Mouse (Mus musculus) midbrain, embryonic 10.5 days (tissue): ENCODE data around the gene Kcnip1. TPM values are rescaled to one million over a fixed set of nuclear protein-coding genes. Genes with fewer than 3 reads are reported as not detected.

ENCODE experiments used
- DNase-seq: peaks from one replicate; pipeline ENCODE4 v3.0.0-alpha.2; 2017; ENCODE audit warnings: low spot score
- H3K27ac ChIP-seq: fragments of 300-500 bp; sonication (generic); replicated peaks from 2 replicates; pipeline ENCODE4 v1.5.1; 2016; ENCODE audit warnings: mild to moderate bottlenecking
- H3K27me3 ChIP-seq: fragments of 300-500 bp; sonication (generic); 2 replicates; pipeline ENCODE4 v1.6.1; 2016; ENCODE audit warnings: low read depth, mild to moderate bottlenecking; ENCODE audit not compliant: poor library complexity, severe bottlenecking
- H3K36me3 ChIP-seq: fragments of 300-500 bp; sonication (generic); 2 replicates; pipeline ENCODE4 v1.6.1; 2016; ENCODE audit warnings: mild to moderate bottlenecking, moderate library complexity
- H3K4me1 ChIP-seq: fragments of 300-500 bp; sonication (generic); 2 replicates; pipeline ENCODE4 v1.6.1; 2016
- H3K4me3 ChIP-seq: fragments of 300-500 bp; sonication (generic); 2 replicates; pipeline ENCODE4 v1.5.1; 2016; ENCODE audit warnings: mild to moderate bottlenecking, moderate library complexity
- H3K9me3 ChIP-seq: fragments of 300-500 bp; sonication (generic); replicated peaks from 2 replicates; pipeline ENCODE4 v1.6.1; 2016; ENCODE audit warnings: mild to moderate bottlenecking
- WGBS: fragments of 180-500 bp; shearing (Covaris S2); methylation state at CpG from one replicate; pipeline ENCODE4 v1.1.7; 2016; 5-methylcytosine and 5-hydroxymethylcytosine counted together
- polyA plus RNA-seq: library from polyadenylated mRNA; unstranded; fragments of >200 nt; fragmentation: Nextera tagmentation; extraction: Ambion mirVana; gene quantifications from 2 replicates; pipeline ENCODE4 v1.2.1, GENCODE M21; 2016

Kcnip1 gene
- polyA plus RNA-seq, 1 experiment from 2014 or later = 5.8 TPM

DNA sequence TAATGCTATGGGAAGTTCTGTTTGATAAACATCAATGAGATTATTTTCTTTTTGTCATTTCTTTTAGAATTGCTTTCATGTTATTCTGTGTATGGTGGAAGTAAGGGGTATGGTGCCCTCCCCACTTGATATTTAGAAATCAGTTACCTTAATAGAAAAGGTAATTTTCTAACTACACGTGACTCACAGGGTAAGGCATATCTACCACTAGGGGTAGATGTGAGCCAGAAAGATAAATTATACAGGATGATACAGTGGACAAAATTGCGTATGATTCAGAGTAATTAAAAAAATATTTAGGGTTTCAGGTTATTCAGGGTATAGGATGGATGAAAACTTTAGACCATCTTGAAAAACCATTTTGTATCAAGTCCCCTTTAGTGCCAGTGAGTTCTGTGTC lies 343.6 kb downstream of the Kcnip1 start:
- 87% methylated on average over 2 of the region's 2 CpGs for WGBS
- no peak overlapping the region for H3K27ac ChIP-seq
- H3K36me3 ChIP-seq = no peaks in the 10 kb centered on the region
- no peaks in the 10 kb centered on the region for H3K9me3 ChIP-seq
- H3K4me3 ChIP-seq = no peak overlapping the region
- H3K4me1 ChIP-seq = no peaks in the 10 kb centered on the region
- DNase-seq = no peak
- no peaks in the 10 kb centered on the region for H3K27me3 ChIP-seq

DNA sequence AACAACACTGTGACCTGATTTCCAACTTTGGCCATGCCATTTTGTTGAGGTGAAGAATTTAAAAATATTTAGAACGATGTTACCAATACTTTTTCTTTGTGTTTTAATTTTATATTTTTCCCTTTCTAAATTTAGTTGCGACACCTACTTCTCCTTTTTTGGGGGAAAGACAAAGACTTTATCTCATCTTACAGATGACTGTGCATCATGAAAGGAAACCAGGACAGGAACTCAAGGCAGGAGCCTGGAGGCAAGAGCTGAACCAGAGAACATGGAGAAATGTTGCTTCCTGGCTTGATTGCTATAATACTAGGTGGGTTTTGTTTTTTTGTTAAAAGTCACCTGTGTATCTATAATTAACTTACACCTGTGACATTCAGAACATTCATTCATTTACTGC lies 355.8 kb downstream of the Kcnip1 start:
- DNase-seq = no peak
- no peak overlapping the region for H3K4me3 ChIP-seq
- 88% methylated on average over 2 of the region's 2 CpGs for WGBS
- no peaks in the 10 kb centered on the region for H3K4me1 ChIP-seq
- no peak overlapping the region for H3K27ac ChIP-seq
- H3K9me3 ChIP-seq = no peaks in the 10 kb centered on the region
- no peaks in the 10 kb centered on the region for H3K36me3 ChIP-seq
- H3K27me3 ChIP-seq = no peaks in the 10 kb centered on the region

- no peaks in the 10 kb centered on the region for H3K27me3 ChIP-seq
- no peak overlapping the region for H3K27ac ChIP-seq
- no peaks in the 10 kb centered on the region for H3K4me1 ChIP-seq
- no peak overlapping the region for H3K4me3 ChIP-seq
- H3K9me3 ChIP-seq = no peaks in the 10 kb centered on the region
- H3K36me3 ChIP-seq = no peaks in the 10 kb centered on the region
- WGBS = 90% methylated on average over 4 of the region's 4 CpGs
- DNase-seq = no peak
These were observed 365.7 kb downstream of the Kcnip1 start for GRCm38 (mm10) chr11:33627136-33627742.

GRCm38 (mm10) chr11:33614218-33614617 lies 378.7 kb downstream of the Kcnip1 start:
- no peaks in the 10 kb centered on the region for H3K27me3 ChIP-seq
- WGBS = 9% methylated on average over 15 of the region's 15 CpGs
- H3K4me3 ChIP-seq = no peak overlapping the region

GRCm38 (mm10) chr11:33607784-33608183 lies 385.2 kb downstream of the Kcnip1 start:
- no peaks in the 10 kb centered on the region for H3K27me3 ChIP-seq
- H3K27ac ChIP-seq = peak overlapping the region; percentile 42; the same call in 1 of the 2 replicates
- H3K4me3 ChIP-seq = no peak overlapping the region
- no peaks in the 10 kb centered on the region for H3K36me3 ChIP-seq
- no peak for DNase-seq
- H3K4me1 ChIP-seq = peaks cover 6% of the 10 kb centered on the region; the same call in 1 of the 2 replicates
- WGBS = 52% methylated on average over 3 of the region's 3 CpGs
- no peaks in the 10 kb centered on the region for H3K9me3 ChIP-seq

More at GRCm38 (mm10) chr11:33614218-33614617, 378.7 kb downstream of the Kcnip1 start:
- Histone ChIP-seq H3K4me1 (no peaks in the 10 kb centered on the region), H3K9me3 (no peaks in the 10 kb centered on the region), H3K36me3 (no peaks in the 10 kb centered on the region), H3K27ac (no peak overlapping the region)
- DNase-seq = peak; percentile 82

DNA sequence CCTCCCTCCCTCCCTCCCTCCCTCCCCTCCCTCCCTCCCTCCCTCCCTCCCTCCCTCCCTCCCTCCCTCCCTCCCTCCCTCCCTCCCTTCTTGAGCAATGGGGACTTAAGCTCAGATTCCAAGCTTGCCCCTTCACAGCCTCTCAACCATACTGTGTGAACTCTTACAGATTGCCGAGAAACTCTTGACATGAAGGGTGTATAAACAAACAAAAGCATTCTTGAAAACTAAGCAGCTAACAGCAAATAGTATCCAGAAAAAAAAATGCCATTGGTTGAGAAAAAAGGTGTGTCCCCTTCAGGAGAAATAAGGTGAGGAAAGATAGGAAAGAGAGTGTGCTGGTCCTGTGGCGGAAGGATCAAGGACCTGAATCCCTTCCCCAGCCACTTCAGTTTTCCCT lies 389.8 kb downstream of the Kcnip1 start:
- no peak for DNase-seq
- WGBS = 73% methylated on average over 2 of the region's 2 CpGs

DNA sequence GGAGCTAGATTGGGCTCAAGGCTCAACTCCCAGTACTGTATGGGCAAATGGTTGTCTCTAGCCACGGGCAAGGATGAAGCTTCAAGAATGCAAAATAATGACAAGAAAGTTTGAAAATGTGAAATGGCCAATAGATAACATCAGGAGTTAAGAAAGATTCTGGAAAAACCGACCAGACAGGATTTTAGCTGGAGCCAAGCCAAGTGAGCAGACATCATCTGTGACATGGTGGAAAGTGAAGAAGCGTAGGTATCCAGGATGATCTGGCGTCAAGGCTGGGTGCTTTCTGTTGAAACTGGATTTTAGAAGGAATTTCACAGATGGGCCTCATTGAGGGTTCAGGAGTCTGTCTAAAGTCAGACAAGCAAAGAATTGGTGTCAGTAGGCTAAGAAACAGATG lies 394.0 kb downstream of the Kcnip1 start, which contains the start of gene D130052B06Rik:
Gene D130052B06Rik (plus strand): TSS at position 317 of the 400 bp plus-strand sequence.
- 82% methylated on average over 4 of the region's 4 CpGs for WGBS
- DNase-seq = no peak
- no peaks in the 10 kb centered on the region for H3K36me3 ChIP-seq

More for the DNA sequence above, 389.8 kb downstream of the Kcnip1 start:
- Histone ChIP-seq H3K27ac (no peak overlapping the region), H3K27me3 (no peaks in the 10 kb centered on the region), H3K36me3 (no peaks in the 10 kb centered on the region), H3K9me3 (no peaks in the 10 kb centered on the region), H3K4me3 (no peak overlapping the region), H3K4me1 (peaks cover 6% of the 10 kb centered on the region; the same call in 1 of the 2 replicates)

DNA sequence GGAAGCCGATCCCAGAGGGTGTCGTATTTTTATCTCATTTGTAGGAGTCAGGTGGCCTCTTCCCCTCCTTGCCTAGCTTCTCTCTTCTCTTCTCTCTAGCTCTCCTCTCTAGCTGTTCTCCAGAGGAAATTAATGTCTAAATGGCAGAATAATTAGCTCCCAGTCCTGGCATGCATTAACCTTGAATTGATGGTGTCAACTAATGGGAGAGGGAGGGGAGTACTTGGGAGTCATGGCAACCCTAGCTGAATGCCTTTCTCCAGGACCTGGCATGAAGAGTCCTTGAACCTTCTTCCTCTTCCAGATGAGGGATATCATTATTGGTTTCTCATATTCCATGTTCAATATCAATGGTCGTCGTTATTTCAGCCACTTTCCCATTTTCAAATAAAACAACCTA lies 396.3 kb downstream of the Kcnip1 start:
- Histone ChIP-seq H3K27me3 (no peaks in the 10 kb centered on the region), H3K4me1 (no peaks in the 10 kb centered on the region), H3K9me3 (no peaks in the 10 kb centered on the region), H3K27ac (no peak overlapping the region), H3K36me3 (no peaks in the 10 kb centered on the region), H3K4me3 (no peak overlapping the region)
- WGBS = 89% methylated on average over 4 of the region's 4 CpGs
- peak; percentile 7 for DNase-seq

More for the DNA sequence above, 394.0 kb downstream of the Kcnip1 start, which contains the start of gene D130052B06Rik:
- Histone ChIP-seq H3K27ac (no peak within 1 kb of the TSS), H3K4me1 (no peaks in the 10 kb centered on the region), H3K27me3 (no peaks in the 10 kb centered on the region), H3K9me3 (no peaks in the 10 kb centered on the region), H3K4me3 (no peak within 1 kb of the TSS)

- Histone ChIP-seq H3K27ac (no peak overlapping the region), H3K9me3 (no peaks in the 10 kb centered on the region), H3K27me3 (no peaks in the 10 kb centered on the region), H3K4me1 (no peaks in the 10 kb centered on the region), H3K4me3 (no peak overlapping the region), H3K36me3 (no peaks in the 10 kb centered on the region)
- WGBS = 86% methylated on average over 4 of the region's 4 CpGs
- no peak for DNase-seq
These were observed 400.1 kb downstream of the Kcnip1 start for GRCm38 (mm10) chr11:33592826-33593225.

DNA sequence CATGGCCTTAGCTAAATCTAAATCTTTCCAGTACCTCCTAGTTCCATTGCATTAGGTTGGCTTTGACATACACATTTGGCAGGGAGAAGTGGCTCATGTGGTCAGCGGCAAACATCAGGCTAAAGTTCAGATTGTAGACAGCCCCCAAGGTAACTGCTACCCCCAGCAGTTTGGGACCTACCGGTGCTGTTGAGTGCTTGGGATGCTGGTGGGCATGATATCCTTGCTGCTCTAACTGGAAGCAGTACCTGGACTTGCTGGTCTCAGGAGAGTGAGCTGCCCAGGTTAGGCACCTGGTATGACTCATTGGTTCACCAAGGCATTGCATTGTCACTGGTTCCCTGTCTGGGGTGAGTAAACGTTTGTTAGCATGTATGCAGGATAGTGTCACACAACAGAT lies 402.2 kb downstream of the Kcnip1 start:
- no peak overlapping the region for H3K4me3 ChIP-seq
- H3K27me3 ChIP-seq = no peaks in the 10 kb centered on the region
- DNase-seq = no peak
- 92% methylated on average over 3 of the region's 3 CpGs for WGBS
- H3K36me3 ChIP-seq = no peaks in the 10 kb centered on the region
- no peaks in the 10 kb centered on the region for H3K4me1 ChIP-seq
- no peaks in the 10 kb centered on the region for H3K9me3 ChIP-seq
- H3K27ac ChIP-seq = no peak overlapping the region

GRCm38 (mm10) chr11:33586614-33587013 lies 406.3 kb downstream of the Kcnip1 start:
- Histone ChIP-seq H3K27ac (no peak overlapping the region), H3K4me3 (no peak overlapping the region), H3K9me3 (no peaks in the 10 kb centered on the region), H3K36me3 (no peaks in the 10 kb centered on the region), H3K4me1 (no peaks in the 10 kb centered on the region), H3K27me3 (no peaks in the 10 kb centered on the region)
- no peak for DNase-seq
- WGBS = 87% methylated on average over 6 of the region's 6 CpGs

DNA sequence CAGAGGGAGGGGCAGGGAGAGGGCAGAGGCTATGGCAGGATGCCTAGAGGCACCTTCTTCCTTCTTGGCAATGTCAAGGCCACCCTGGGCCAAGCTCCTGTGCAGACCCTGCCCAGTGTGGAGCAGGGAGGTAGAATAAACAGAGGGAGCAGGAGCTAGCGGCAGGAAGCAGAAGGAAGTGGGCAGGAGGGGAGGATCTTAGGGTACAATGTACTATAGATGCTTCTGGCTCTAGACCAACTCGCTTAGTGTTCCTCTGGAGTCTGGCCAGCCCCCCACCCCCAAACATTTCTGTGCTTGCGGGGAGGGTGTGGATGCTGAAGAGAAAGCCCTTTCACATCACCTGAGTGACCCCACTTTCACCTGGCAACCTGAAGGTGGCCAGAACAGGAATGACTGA lies 413.3 kb downstream of the Kcnip1 start:
- Histone ChIP-seq H3K27ac (no peak overlapping the region), H3K9me3 (no peaks in the 10 kb centered on the region), H3K4me3 (no peak overlapping the region), H3K4me1 (no peaks in the 10 kb centered on the region), H3K36me3 (no peaks in the 10 kb centered on the region), H3K27me3 (no peaks in the 10 kb centered on the region)
- 67% methylated on average over 3 of the region's 3 CpGs for WGBS
- DNase-seq = no peak
